Mouse (Mus musculus) embryonic facial prominence, embryonic 11.5 days (tissue): ENCODE data around the gene Gm11437. TPM values are rescaled to one million over a fixed set of nuclear protein-coding genes. Genes with fewer than 3 reads are reported as not detected.

ENCODE experiments used
- ATAC-seq: fragments of 200-750 bp; cut with Nextera tagmentation; replicated peaks from 2 replicates; pipeline ENCODE4 v1.8.0; 2017; ENCODE audit warnings: low read depth; ENCODE audit not compliant: insufficient number of reproducible peaks, low FRiP score, low TSS enrichment
- DNase-seq: peaks from one replicate; pipeline ENCODE4 v3.0.0-alpha.2; 2015; ENCODE audit warnings: low spot score
- H3K27ac ChIP-seq: fragments of 300-500 bp; sonication (generic); replicated peaks from 2 replicates; pipeline ENCODE4 v1.5.1; 2014; ENCODE audit warnings: mild to moderate bottlenecking, low read depth, low read length, control low read depth
- H3K27me3 ChIP-seq: fragments of 300-500 bp; sonication (generic); 2 replicates; pipeline ENCODE4 v1.6.1; 2014; ENCODE audit warnings: mild to moderate bottlenecking, low read length, moderate library complexity, mixed read lengths; ENCODE audit not compliant: control insufficient read depth, insufficient read depth
- H3K36me3 ChIP-seq: fragments of 300-500 bp; sonication (generic); replicated peaks from 2 replicates; pipeline ENCODE4 v1.6.1; 2014; ENCODE audit warnings: low read depth, mild to moderate bottlenecking, low read length, moderate library complexity, mixed read lengths; ENCODE audit not compliant: control insufficient read depth, insufficient read depth
- H3K4me1 ChIP-seq: fragments of 300-500 bp; sonication (generic); 2 replicates; pipeline ENCODE4 v1.6.1; 2014; ENCODE audit warnings: low read length, mixed read lengths; ENCODE audit not compliant: control insufficient read depth, insufficient read depth
- H3K4me2 ChIP-seq: fragments of 300-500 bp; sonication (generic); 2 replicates; pipeline ENCODE4 v1.6.1; 2014; ENCODE audit warnings: low read depth, mild to moderate bottlenecking, control low read depth, low read length, moderate library complexity
- H3K4me3 ChIP-seq: fragments of 300-500 bp; sonication (generic); 2 replicates; pipeline ENCODE4 v1.5.1; 2014; ENCODE audit warnings: low read depth, low read length, control low read depth
- H3K9ac ChIP-seq: fragments of 300-500 bp; sonication (generic); replicated peaks from 2 replicates; pipeline ENCODE4 v1.6.1; 2014; ENCODE audit warnings: mild to moderate bottlenecking, control low read depth, low read length
- H3K9me3 ChIP-seq: fragments of 300-500 bp; sonication (generic); replicated peaks from 2 replicates; pipeline ENCODE4 v1.6.1; 2016; ENCODE audit warnings: mild to moderate bottlenecking, low read length, inconsistent platforms, mixed read lengths; ENCODE audit not compliant: control insufficient read depth
- WGBS: fragments of 180-500 bp; shearing (Covaris S2); extraction: QIAGEN DNeasy Blood & Tissue Kit; methylation state at CpG from one replicate; pipeline ENCODE4 v1.1.7; 2014; 5-methylcytosine and 5-hydroxymethylcytosine counted together
- polyA plus RNA-seq: library from polyadenylated mRNA; unstranded; fragments of >200 nt; fragmentation: Nextera tagmentation; extraction: Ambion mirVana; gene quantifications from 2 replicates; pipeline ENCODE4 v1.2.1, GENCODE M21; 2014

The Gm11437 gene
- polyA plus RNA-seq, 1 experiment from 2014 or later, result not detected

DNA sequence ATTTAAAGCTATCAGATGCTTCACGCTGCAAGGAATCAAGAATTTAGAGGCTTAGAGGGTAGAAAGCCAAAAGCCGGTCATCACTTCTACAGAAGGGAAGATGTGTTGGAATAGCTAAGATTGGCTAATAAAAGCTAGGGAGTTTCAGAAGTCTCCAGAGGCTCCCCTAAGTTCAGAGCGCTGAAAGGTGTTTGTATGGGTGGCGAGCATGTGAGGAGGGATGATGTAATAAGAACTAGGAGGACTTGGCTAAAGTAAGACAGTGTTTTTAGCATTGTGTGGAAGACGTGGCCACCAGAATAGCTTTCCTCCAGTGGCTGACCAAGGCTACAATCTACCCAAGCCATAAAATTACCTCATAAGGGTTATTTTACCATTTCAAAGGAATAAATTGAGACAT, 53.7 kb downstream of the Gm11437 start:
- no peak overlapping the region for H3K4me3 ChIP-seq
- H3K4me2 ChIP-seq, result no peak overlapping the region
- ATAC-seq, result no peak
- no peak for DNase-seq
- no peak overlapping the region for H3K27ac ChIP-seq
- WGBS, result 94% methylated on average over 5 of the region's 5 CpGs
- H3K9ac ChIP-seq, result no peak overlapping the region
- H3K27me3 ChIP-seq, result no peaks in the 10 kb centered on the region
- no peaks in the 10 kb centered on the region for H3K4me1 ChIP-seq
- peaks cover 3% of the 10 kb centered on the region for H3K36me3 ChIP-seq
- H3K9me3 ChIP-seq, result no peaks in the 10 kb centered on the region

GRCm38 (mm10) chr11:84107137-84107536, 60.1 kb downstream of the Gm11437 start:
- Histone ChIP-seq H3K36me3 (no peaks in the 10 kb centered on the region; the same call in 1 of the 2 replicates), H3K4me3 (no peak overlapping the region), H3K4me1 (no peaks in the 10 kb centered on the region), H3K4me2 (no peak overlapping the region), H3K9me3 (no peaks in the 10 kb centered on the region), H3K27ac (no peak overlapping the region), H3K27me3 (no peaks in the 10 kb centered on the region), H3K9ac (no peak overlapping the region)
- whole genome bisulfite sequencing, result 66% methylated on average over 2 of the region's 2 CpGs
- ATAC-seq, result no peak
- DNase-seq, result no peak

GRCm38 (mm10) chr11:84104036-84104435, 63.2 kb downstream of the Gm11437 start:
- no peak for DNase-seq
- no peak overlapping the region for H3K4me3 ChIP-seq
- H3K4me2 ChIP-seq, result no peak overlapping the region
- H3K9me3 ChIP-seq, result no peaks in the 10 kb centered on the region
- no peaks in the 10 kb centered on the region for H3K4me1 ChIP-seq
- H3K27ac ChIP-seq, result no peak overlapping the region
- no peaks in the 10 kb centered on the region for H3K27me3 ChIP-seq
- ATAC-seq, result no peak
- 96% methylated on average over 6 of the region's 6 CpGs for WGBS
- no peaks in the 10 kb centered on the region; the same call in none of the 2 replicates for H3K36me3 ChIP-seq
- H3K9ac ChIP-seq, result no peak overlapping the region

DNA sequence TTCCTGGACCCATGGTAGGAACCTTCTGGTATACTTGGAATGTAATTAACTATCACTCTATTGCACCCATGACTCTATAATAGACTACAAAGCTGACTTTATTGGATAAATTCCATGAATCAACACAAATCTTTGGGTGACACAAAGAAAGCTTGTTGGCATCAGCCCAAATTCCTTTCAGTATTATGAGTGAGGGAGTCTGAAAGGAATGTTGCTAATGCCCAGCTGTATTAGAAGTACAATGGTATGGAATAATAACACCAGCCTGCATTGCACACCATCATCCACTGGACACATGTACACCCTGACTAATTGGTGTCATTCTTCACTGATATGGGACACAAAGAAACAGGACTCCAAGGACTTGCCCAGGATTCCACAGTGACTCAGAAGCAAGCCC, 66.1 kb downstream of the Gm11437 start:
- Histone ChIP-seq H3K4me1 (no peaks in the 10 kb centered on the region), H3K9ac (no peak overlapping the region), H3K9me3 (no peaks in the 10 kb centered on the region), H3K4me2 (no peak overlapping the region), H3K36me3 (no peaks in the 10 kb centered on the region; the same call in none of the 2 replicates), H3K27me3 (no peaks in the 10 kb centered on the region), H3K4me3 (no peak overlapping the region), H3K27ac (no peak overlapping the region)
- DNase-seq (no peak), ATAC-seq (no peak)

Other genes with a start within 250 kb of the Gm11437 start
- 57.5 and 60.5 TPM in 2 replicates for gene Ddx52, start 225.4 kb downstream of the Gm11437 start, polyA plus RNA-seq
- 8.0 and 8.3 TPM in 2 replicates for gene Synrg, start 203.0 kb downstream of the Gm11437 start, polyA plus RNA-seq
- 12.2 and 13.8 TPM in 2 replicates for gene Dusp14, start 98.2 kb downstream of the Gm11437 start, polyA plus RNA-seq
- gene Tada2a, start 37.9 kb downstream of the Gm11437 start, polyA plus RNA-seq, result 36.5 and 39.4 TPM in 2 replicates
- 22.5 TPM in 2 replicates for gene Acaca, start 37.8 kb downstream of the Gm11437 start, polyA plus RNA-seq